Mouse (Mus musculus) heart, postnatal 0 days (tissue): ENCODE data around the gene Tulp2.

ENCODE experiments used
- CTCF ChIP-seq: IDR thresholded peaks from 2 replicates; pipeline ENCODE4 v1.5.1; 2016; ENCODE audit warnings: antibody characterized with exemption, control low read depth, low read depth
- EP300 ChIP-seq: IDR thresholded peaks from 2 replicates; pipeline ENCODE4 v1.6.1; 2016; ENCODE audit warnings: antibody characterized with exemption, low read depth

DNA sequence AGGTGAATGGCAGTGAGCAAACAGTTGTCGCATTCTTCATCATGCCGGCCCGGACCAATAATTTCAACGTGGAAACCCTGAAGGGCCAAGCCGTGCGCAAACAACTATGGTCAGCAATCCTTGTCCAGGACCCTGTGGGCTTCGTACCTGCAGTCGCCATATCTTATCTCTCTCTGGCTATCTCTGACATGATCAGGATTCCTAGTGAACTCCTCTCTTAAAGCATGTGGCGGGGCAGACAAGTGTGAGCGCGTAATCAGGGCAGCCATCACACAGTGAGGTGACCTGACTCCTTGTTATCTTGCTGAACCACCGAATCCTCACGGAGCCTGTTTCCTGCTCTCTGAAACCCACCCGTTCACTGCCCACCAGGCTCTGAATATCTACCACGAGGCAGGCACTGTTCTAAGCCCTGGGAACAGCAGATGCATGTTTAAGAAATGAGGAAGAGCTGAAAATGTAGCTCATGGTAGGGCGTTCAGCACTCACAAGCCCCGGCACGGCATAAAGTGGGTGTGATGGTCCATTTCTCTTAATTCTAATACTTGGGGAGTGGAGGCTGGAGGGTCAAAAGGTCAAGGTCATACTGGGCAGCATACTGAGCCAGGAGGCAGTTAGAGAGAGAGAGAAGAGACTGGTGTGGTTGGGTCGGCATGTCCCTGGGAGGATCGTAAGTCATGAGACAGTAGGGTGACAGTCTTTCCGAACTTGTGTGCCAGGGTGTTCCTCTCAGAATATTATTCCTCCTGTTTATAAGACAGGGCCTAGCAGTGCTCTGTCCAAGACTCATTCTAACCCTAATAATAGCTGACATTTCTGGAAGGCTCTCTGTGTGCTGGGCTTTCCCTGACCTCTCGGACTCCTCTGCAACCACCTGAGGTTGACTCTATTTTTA lies 37.9 kb upstream of the Tulp2 start:
- TF ChIP-seq EP300 (no peak), CTCF (no peak)
